Mouse (Mus musculus): ENCODE measurements around the gene Tmem131l.

Gene Tmem131l

DNA sequence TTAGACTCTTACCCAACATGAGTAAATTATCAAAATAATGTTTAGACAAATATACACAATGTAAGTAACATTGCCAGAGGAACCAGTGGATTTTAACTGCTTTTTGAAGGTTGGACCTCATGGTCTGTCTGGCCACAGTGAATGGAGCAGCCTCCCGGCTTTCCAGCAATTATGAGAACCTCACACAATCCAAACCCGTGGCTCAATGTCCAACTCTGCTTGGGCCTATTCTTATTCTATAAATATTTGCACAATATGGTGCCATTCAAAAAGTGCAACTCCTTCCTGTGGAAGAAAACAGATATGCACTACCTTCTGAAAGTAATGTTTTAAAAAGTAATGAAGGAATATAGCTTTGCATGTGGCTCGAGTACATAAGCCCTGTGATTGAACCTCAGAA lies 62.2 kb downstream of the Tmem131l start:
- no peak for DNase-seq (ENCODE audit: low spot score)

DNA sequence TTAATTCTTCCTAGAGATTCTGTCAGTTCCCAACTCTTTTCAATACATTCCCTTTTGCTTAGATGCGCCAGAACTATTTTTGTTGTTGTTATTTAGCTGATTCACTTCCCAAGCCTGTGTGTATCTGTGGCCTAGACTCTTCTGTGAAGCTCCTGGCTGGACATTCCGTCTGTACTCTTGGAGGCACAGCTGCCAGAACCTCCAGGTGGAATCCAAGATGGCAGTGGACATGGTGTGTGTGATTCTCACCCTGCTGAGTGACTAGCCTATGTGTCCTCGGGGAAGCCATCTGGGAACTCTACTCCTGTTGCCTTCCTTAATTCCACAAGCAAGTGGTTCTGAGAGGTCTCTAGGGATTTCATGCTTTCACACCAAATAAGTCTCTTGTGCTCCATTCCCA lies 63.8 kb downstream of the Tmem131l start:
- no peak for DNase-seq (ENCODE audit: low spot score)

DNA sequence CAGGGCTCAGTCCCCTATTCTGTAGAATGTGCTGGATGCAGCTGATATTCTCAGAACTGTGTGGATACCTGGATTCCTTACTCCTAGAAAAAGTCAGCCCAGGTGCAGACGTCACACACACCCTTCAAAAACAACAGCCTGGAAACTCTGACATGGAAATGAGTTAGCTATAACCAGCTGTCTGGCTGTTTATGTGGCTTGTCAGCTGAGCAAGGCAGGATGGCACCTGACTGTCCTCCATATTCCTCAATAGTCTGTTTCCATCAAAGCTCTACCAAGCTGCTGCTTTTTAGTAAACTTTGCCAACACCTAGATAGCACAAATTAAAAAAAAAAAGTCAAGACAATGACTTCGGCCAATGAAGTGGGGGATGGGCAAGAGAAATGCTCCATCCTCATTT lies 66.6 kb downstream of the Tmem131l start:
- DNase-seq (ENCODE audit: low spot score), result no peak

GRCm38 (mm10) chr3:83970629-83971028 lies 69.3 kb downstream of the Tmem131l start:
- DNase-seq (ENCODE audit: low spot score), result no peak

- no peak for DNase-seq (ENCODE audit: low spot score)
Observed at GRCm38 (mm10) chr3:83969081-83969480, 70.9 kb downstream of the Tmem131l start.

- DNase-seq (ENCODE audit: low spot score), result no peak
Observed at GRCm38 (mm10) chr3:83967791-83968190, 72.2 kb downstream of the Tmem131l start.

GRCm38 (mm10) chr3:83965333-83965732 lies 74.6 kb downstream of the Tmem131l start:
- no peak for DNase-seq (ENCODE audit: low spot score)

DNA sequence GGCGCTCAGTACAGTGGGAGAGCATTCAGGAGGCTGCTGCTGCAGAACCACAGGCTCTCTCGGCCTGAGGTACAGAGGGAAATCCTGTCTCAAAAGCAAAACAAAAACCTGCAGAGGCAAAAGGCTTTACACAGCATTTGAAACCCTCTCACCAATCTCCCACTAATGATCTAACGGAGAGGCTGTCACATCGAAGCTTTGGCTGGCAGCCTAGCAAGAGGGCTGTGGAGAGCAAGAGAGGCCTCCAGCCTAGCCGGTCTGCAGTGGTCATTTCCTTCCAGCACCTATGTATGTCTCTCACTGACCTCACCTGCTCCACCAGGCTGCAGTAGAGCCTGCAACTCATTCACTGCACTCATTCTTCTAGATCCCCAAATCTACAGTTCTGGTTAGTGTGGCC lies 76.3 kb downstream of the Tmem131l start:
- DNase-seq (ENCODE audit: low spot score), result no peak

DNA sequence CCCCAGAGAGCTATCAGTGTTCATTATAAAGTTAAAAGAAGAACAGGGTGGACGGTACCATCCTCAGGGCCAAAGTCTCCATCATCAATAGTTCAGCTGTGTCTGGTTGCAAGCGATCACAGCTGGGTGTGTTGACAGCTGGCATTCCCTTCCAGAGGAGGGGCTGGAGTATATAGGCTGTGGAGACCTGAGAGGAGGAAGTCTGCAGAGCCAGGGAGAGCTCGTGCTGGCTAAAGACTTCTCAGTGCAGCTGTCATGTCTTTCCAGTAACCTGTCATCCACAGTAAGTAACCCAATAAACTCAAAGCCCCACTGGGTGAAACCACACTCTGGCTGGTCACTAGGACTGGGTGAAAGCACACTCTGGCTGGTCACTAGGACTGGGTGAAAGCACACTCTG lies 77.4 kb downstream of the Tmem131l start:
- DNase-seq (ENCODE audit: low spot score), result no peak

- no peak for DNase-seq (ENCODE audit: low spot score)
Observed at GRCm38 (mm10) chr3:83962076-83962475, 77.9 kb downstream of the Tmem131l start.

- DNase-seq (ENCODE audit: low spot score), result no peak
Observed at GRCm38 (mm10) chr3:83958951-83959681, 80.9 kb downstream of the Tmem131l start.

DNA sequence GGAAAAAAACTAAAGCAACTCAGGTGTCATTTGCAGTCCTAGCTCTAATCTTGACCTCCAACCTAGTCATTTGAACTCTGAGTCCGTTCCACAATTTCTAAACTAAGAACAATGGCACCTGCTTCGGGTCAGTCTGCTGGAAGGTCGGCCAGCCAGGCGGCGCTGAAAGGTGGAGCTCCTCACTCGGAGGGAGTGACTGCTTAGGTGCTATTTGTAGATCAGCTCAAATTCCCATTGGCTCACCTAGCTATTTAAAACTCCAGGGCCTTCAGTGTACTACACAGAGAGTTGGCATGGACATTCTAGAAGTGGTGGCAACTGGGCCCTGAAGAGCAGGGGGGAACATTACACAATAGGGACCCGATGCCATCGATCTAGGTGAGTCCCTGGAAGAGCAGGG lies 86.1 kb downstream of the Tmem131l start:
- no peak for DNase-seq (ENCODE audit: low spot score)

GRCm38 (mm10) chr3:83948801-83949200 lies 91.2 kb downstream of the Tmem131l start:
- DNase-seq (ENCODE audit: low spot score), result no peak

DNA sequence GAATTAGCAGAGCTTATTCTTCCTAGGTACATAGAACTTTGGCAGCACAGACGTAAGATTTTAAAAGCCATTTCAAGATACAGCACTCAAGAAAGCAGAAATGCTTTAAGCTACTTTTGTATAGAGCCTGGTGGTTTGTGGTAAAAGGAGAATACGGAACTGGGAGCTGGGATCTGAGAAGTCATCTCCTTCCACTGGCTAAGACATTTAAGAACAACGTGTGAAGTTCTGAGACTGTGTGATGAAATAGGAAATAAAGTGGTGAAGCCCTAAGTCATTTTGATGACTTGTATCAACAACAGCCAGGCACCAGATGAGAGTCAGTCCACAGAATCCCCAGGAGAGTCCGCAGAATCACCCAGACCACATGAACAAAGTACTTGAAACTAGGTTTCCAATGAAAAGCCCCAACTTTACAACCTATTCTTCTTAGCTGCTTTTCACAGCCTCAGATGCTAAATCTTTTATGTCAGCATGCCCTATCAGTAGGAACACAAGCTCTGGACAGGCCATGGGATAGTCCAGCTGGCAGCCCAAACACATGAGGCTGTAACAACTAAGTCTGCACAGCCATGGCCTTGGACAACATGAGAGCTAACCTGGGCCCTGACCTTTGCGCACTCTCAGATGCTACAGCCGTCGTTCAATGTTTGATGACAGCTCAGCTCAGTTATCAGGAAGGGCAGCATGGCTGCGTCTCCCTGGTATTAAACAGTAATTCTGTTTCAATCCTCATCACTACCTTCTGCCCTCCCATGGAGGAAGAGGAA lies 92.3 kb downstream of the Tmem131l start:
- no peak for DNase-seq (ENCODE audit: low spot score)

- DNase-seq (ENCODE audit: low spot score), result no peak
Observed at GRCm38 (mm10) chr3:83946848-83947247, 93.1 kb downstream of the Tmem131l start.

DNA sequence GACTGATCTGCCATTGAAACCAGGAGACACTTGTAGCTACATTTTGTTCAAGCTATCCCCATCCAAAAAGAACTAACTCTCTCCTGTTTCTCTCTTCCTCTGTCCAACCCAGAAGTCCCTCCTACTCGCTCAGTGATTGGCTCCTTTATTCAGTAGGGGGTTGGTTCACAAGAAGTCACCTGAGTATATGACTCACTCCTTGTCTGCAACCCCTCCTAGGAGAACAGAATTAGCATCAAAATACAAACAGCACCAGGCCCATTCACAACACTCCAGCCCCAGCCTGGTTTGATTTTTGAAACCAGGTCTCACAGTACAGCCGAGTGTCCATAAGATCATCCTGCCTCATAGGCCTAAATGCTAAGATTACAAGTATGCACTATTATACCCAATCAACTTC lies 96.3 kb downstream of the Tmem131l start:
- no peak for DNase-seq (ENCODE audit: low spot score)

DNA sequence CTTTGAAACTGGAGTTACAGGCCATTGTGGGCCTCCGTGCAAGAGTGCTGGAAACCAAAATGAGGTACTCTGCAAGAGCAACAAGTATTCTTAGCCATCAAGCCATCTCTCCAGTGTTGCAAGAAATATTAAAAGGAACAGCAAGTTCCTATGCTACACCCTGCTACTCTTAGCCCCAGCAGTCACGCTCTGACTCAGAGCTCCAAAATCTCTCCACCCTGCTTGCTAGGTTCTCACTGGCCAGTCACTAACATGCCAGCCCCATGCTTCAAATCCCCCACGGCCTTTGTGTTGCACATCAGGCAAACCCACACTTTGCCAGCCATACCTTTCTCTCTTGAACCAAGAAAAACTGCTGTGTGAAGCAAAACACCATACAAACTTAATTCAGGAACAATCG lies 96.8 kb downstream of the Tmem131l start:
- DNase-seq (ENCODE audit: low spot score), result no peak

DNA sequence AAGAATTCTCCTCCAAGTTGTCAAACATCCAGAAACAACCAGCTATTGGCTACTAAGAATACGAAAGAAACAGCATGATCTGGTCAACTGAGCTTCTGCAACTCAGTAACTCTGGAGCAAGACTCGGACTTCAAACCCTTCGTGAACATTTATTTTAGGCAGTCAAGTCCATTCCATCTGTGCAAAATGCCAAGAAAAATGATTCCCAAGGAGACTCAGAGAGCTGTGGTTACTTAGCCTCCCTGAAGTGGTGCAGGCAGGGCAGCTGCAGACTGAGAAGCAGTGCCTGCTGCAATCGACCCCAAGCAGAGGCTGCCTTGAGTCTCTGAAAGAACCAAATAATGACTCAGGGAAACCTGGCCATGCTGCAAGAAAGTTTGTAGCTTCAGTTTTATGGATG lies 98.1 kb downstream of the Tmem131l start:
- no peak for DNase-seq (ENCODE audit: low spot score)

- peak; percentile 16 for DNase-seq (ENCODE audit: low spot score)
Observed at GRCm38 (mm10) chr3:83938871-83939270, 101.1 kb downstream of the Tmem131l start.

DNA sequence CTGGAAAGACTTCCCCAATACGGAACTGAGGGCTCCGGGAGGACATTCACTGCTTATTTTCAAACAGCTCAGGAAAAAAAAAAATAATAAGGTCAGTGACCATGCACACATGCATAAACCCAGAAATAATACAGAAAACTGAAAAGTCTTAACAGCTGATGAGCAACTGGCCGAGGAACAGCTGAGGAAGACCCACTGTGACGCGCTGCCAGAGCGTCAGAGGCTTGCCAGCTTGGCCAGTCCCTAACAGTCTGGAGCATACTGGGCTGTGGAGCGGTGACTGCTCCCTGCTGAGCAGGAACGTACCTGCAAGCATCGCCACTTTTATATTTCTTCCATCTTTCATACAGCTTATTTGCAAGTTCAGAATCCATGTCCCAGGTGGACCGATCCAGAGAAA lies 105.5 kb downstream of the Tmem131l start:
- DNase-seq (ENCODE audit: low spot score), result no peak

DNA sequence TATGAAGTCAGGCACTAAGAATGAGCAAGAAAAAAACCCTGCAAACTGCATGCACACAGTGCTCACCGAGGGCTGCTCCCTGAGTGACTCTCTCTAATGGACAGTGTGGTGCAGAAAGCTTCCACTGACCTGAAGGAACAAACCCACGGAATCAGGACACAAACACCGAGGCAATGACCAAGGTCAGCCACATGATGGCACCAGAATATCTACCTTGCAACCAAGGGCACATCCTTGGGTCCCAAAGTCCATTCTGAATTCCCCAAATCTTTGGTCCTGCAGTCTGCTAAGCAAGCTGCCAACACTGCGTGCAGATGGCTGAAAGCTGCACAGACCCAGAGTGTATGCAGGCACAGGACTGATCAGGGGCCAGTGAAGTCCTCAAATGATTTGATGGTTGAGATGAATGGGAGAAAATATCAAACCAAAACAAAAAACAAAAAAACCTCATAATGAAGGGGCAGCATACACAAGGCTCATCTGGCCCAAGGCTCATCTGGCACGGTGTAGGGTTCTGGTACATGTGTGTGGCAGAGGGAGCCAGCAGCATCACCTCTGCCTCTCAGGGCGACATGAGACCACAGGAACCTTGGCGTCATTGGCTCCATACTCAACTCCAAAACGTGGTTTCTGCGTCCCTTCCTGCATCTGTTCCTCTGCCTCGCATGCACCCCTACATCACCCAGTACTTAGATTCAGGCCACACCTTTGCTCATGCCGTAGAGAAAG lies 124.0 kb downstream of the Tmem131l start:
- DNase-seq (ENCODE audit: low spot score), result peak; percentile 74

GRCm38 (mm10) chr3:83915102-83915501 lies 124.9 kb downstream of the Tmem131l start:
- no peak for DNase-seq (ENCODE audit: low spot score)

- no peak for DNase-seq (ENCODE audit: low spot score)
Observed at GRCm38 (mm10) chr3:83910707-83911106, 129.3 kb downstream of the Tmem131l start.

Measured in embryo, embryonic 10.5 days (tissue).